Mouse (Mus musculus) cerebellum, adult 11-12 months (tissue): ENCODE measurements around the gene Rab5c.

Source experiments
- DNase-seq: peaks from one replicate; pipeline ENCODE4 v3.0.0; 2022

The Rab5c gene

GRCm38 (mm10) chr11:100693154-100693553, 44.9 kb downstream of the Rab5c start:
- no peak for DNase-seq

DNA sequence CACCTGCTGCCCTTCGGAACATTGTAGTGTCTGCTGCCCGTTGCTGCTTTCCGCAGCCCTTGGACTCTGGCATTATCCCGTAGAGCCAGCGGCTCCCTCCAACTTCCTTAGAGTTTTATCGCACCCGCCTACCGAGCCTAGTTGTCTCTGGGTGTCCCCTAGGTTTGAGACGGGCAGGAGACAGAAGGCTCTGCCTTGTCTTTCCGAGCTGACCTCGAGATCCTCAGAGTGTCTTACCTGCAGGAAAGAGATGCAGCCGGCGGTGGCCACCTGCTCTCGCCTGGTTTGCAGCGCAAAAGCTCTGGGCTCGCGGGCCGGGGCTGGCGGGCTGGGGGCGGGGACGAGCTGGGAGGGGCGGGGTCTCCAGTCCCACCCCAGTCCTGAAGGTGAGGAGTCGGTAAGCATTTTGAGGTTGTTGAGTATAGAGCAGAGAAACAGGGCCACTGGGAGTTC, 45.8 kb downstream of the Rab5c start, which contains the start of gene Zfp385c:
Zfp385c (minus strand) TSS at position 292 of the 453 bp plus-strand sequence.
- no peak for DNase-seq

- no peak for DNase-seq
Observed at GRCm38 (mm10) chr11:100690389-100690788, 47.6 kb downstream of the Rab5c start.

- no peak for DNase-seq
Observed at GRCm38 (mm10) chr11:100688443-100688842, 49.6 kb downstream of the Rab5c start.

- no peak for DNase-seq
Observed at GRCm38 (mm10) chr11:100687265-100687664, 50.8 kb downstream of the Rab5c start.

DNA sequence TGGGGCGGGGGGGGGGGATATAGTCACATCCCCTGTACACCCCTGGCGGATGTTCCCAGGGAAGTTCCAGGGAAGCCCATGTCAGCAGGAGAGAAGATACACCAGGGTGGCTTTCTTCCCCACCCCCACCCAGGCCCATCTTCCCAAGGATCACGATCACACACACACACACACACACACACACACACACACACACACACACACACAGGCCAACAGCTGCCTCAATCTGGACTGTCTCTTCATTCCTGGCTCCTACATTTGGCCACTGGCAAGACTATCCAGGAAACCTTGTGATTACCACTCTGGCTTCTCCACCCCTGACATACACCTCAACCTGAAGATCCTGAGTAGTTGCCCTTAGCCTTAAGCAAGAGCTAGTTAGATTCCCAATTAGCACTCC, 52.6 kb downstream of the Rab5c start:
- no peak for DNase-seq

DNA sequence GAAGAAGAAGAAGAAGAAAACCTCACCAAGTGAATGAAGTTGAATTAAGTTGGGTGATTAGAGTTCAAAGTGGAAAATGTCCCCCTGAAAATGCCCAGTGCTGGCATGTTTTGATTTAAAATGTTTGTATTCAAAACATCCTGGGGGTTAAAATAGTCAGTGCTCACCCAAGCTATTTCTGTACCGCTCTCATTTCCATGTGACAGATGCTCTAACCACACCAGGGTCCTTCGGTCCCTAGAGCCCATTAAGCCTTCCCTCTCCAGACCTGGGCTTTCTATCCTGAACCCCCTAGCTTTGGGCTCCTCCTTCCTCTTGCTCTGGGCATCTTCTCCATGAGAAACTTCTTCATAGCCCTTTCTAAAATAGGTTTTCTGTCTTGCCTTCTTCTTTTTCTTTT, 53.9 kb downstream of the Rab5c start:
- no peak for DNase-seq

DNA sequence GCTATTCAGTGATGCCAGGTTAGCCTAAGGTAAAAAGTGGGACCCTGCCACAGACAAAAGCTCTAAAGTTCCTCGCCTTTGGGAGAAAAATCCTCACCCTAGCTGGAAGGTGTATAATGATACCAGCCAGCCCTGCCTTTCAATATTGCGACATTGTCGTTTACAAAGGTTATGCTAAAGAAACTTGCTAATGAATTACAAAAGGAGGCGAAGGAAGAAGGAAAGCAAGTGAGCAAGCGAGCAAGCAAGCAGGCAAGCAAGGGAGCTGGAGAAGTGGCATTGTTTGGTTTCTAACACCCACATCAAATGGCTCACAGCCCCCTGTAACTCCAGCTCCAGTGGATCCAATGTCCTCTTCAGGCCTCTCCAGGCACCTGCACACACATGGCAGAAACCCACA, 55.5 kb downstream of the Rab5c start:
- no peak for DNase-seq

- no peak for DNase-seq
Observed at GRCm38 (mm10) chr11:100681826-100682225, 56.2 kb downstream of the Rab5c start.

- no peak for DNase-seq
Observed at GRCm38 (mm10) chr11:100677810-100678209, 60.2 kb downstream of the Rab5c start.

DNA sequence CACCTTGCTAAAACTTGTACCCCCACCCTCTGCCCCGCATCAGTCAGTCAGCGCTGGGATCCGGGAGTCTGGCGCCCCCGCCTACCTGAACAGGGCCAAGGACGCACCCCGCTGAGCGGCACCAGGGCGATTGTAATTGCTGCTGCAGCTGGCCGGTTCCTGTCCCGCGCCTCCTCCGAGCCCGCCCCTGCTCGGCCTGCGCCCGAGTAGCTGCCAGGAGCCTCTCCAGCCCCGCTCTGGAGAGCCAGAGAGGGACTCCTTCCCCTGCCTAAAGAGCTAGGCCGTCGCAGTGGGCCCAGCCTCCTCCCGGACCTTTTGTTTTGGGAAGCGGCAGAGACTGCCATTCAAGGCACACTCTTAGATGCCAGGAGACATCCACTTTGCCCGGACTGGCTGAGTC, 64.8 kb downstream of the Rab5c start:
- DNase-seq = no peak

DNA sequence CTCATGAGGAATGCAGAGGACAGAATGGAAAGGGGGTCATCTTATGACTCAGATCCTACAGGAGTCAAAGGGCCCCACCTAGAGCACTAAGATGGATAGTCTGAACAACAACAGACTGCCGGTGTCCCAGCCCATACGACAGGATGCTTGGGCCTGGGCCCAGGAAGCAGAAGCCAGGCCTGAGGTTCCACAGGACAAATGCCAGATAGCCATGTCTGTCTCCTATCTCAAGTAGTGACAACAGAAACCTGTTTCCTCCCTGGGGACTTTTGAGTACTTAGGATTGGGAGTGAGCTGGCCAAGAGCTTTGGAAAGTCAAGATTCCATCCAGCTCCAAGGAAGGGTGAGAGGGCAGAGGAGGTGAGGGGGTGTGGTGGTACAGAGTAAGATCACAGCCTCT, 66.1 kb downstream of the Rab5c start:
- no peak for DNase-seq

DNA sequence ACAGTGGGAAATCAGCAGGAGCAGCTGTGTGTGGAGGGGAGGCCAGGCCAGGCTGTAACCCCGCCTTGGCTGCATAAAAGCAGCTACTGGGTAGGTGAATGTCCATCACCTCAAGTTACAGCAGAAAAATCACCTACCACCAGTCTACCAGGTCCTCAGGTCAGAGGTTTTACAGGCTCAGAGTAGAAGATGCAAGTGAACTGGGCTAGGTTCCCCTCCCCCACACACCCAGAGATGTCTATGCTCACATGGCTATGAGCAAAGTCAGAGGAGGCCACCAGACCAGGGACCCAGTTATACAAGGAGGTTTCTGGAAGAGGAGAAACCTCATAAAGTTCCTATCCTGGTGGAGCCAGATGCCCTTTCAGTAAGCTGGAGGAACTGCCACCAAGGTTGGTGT, 67.0 kb downstream of the Rab5c start:
- no peak for DNase-seq
